Mouse (Mus musculus): Measurements from ENCODE around the gene Fcamr.

Fcamr gene

GRCm38 (mm10) chr1:130800602-130801001 lies at the start of gene Fcamr:
Fcamr (plus strand) TSS chr1:130800902.
- no peak for DNase-seq (ENCODE audit: inconsistent age in 2 of 2, low spot score in 1 of 2)

GRCm38 (mm10) chr1:130759689-130760088 lies 41.0 kb upstream of the Fcamr start:
- no peak for DNase-seq (ENCODE audit: inconsistent age in 2 of 2, low spot score in 1 of 2)

GRCm38 (mm10) chr1:130761597-130761996 lies 39.1 kb upstream of the Fcamr start:
- no peak for DNase-seq (ENCODE audit: inconsistent age in 2 of 2, low spot score in 1 of 2)

- no peak for DNase-seq (ENCODE audit: inconsistent age in 2 of 2, low spot score in 1 of 2)
These were observed 38.5 kb upstream of the Fcamr start for GRCm38 (mm10) chr1:130762045-130762760.

GRCm38 (mm10) chr1:130764027-130764461 lies 36.7 kb upstream of the Fcamr start:
- DNase-seq (ENCODE audit: inconsistent age in 2 of 2, low spot score in 1 of 2): peak in 1 of 2 experiments; percentile 88

GRCm38 (mm10) chr1:130767066-130767465 lies 33.6 kb upstream of the Fcamr start:
- peak in 1 of 2 experiments; percentile 52 for DNase-seq (ENCODE audit: inconsistent age in 2 of 2, low spot score in 1 of 2)

GRCm38 (mm10) chr1:130769925-130770324 lies 30.8 kb upstream of the Fcamr start:
- peak in 1 of 2 experiments; percentile 38 for DNase-seq (ENCODE audit: inconsistent age in 2 of 2, low spot score in 1 of 2)

- DNase-seq (ENCODE audit: inconsistent age in 2 of 2, low spot score in 1 of 2): peak in 1 of 2 experiments; percentile 26
These were observed 30.2 kb upstream of the Fcamr start for GRCm38 (mm10) chr1:130770487-130770886.

- peak; percentile 73 to 81 for DNase-seq (ENCODE audit: inconsistent age in 2 of 2, low spot score in 1 of 2)
These were observed 29.7 kb upstream of the Fcamr start for GRCm38 (mm10) chr1:130770981-130771494.

- no peak for DNase-seq (ENCODE audit: inconsistent age in 2 of 2, low spot score in 1 of 2)
These were observed 25.5 kb upstream of the Fcamr start for GRCm38 (mm10) chr1:130775234-130775633.

- DNase-seq (ENCODE audit: inconsistent age in 2 of 2, low spot score in 1 of 2): peak in 1 of 2 experiments; percentile 40
These were observed 24.9 kb upstream of the Fcamr start for GRCm38 (mm10) chr1:130775691-130776331.

- DNase-seq (ENCODE audit: inconsistent age in 2 of 2, low spot score in 1 of 2): peak in 1 of 2 experiments; percentile 56
These were observed 24.1 kb upstream of the Fcamr start for GRCm38 (mm10) chr1:130776645-130777044.

- no peak for DNase-seq (ENCODE audit: inconsistent age in 2 of 2, low spot score in 1 of 2)
These were observed 20.8 kb upstream of the Fcamr start for GRCm38 (mm10) chr1:130779867-130780266.

GRCm38 (mm10) chr1:130784054-130784453 lies 16.6 kb upstream of the Fcamr start:
- DNase-seq (ENCODE audit: inconsistent age in 2 of 2, low spot score in 1 of 2): peak in 1 of 2 experiments; percentile 63

GRCm38 (mm10) chr1:130787001-130787400 lies 13.7 kb upstream of the Fcamr start:
- no peak for DNase-seq (ENCODE audit: inconsistent age in 2 of 2, low spot score in 1 of 2)

GRCm38 (mm10) chr1:130789512-130790451 lies 10.9 kb upstream of the Fcamr start:
- no peak for DNase-seq (ENCODE audit: inconsistent age in 2 of 2, low spot score in 1 of 2)

- DNase-seq (ENCODE audit: inconsistent age in 2 of 2, low spot score in 1 of 2): no peak
These were observed 5.4 kb upstream of the Fcamr start for GRCm38 (mm10) chr1:130795331-130795730.

- peak; percentile 27 to 81 for DNase-seq (ENCODE audit: inconsistent age in 2 of 2, low spot score in 1 of 2)
These were observed 3.6 kb upstream of the Fcamr start for GRCm38 (mm10) chr1:130796967-130797684.

GRCm38 (mm10) chr1:130798037-130798436 lies 2.7 kb upstream of the Fcamr start:
- DNase-seq (ENCODE audit: inconsistent age in 2 of 2, low spot score in 1 of 2): no peak

GRCm38 (mm10) chr1:130798551-130798950 lies 2.2 kb upstream of the Fcamr start:
- DNase-seq (ENCODE audit: inconsistent age in 2 of 2, low spot score in 1 of 2): no peak

Data from adrenal gland, adult (tissue).